In genomic region chr9:62827939-62828652, GRCm38 (mm10) we compare ENCODE assay signal across 8 mouse cellular contexts. TPM values are rescaled to one million over a fixed set of nuclear protein-coding genes. Genes with fewer than 3 reads are reported as not detected.
DNase-seq lines count a peak whose midpoint lies in the region; ATAC-seq and TF ChIP-seq lines count a peak whose summit lies in the region.

No protein-coding gene starts in this region.

- no peak for TF ChIP-seq POLR2A in cerebellum, adult 2 months (IDR thresholded peaks at IDR 0.05; ENCODE audit: borderline replicate concordance, insufficient read depth, low read length)

- H3K9me3 ChIP-seq in liver, embryonic 14.5 days (ENCODE audit: control insufficient read depth, low read length), result no peaks in the 10 kb centered on the region
- H3K9me3 ChIP-seq in neural tube, embryonic 13.5 days, result no peaks in the 10 kb centered on the region

- ATAC-seq in liver, embryonic 14.5 days (ENCODE audit: insufficient read depth), result peak; percentile 46
- ATAC-seq in neural tube, embryonic 13.5 days (ENCODE audit: low read depth), result peak; percentile 11; the same call in 1 of the 2 replicates

- H3K4me3 ChIP-seq in cerebellum, adult 2 months (replicated peaks; ENCODE audit: insufficient read depth, low read depth, low read length), result peak overlapping the region; percentile 46
- H3K4me3 ChIP-seq in liver, embryonic 14.5 days (ENCODE audit: insufficient read depth in 1 of 2, low read depth in 2 of 2, low read length in 2 of 2), result peak overlapping the region; percentile 51 to 56
- H3K4me3 ChIP-seq in neural tube, embryonic 13.5 days, result peak overlapping the region; percentile 39

- no peaks in the 10 kb centered on the region for H3K4me1 ChIP-seq in cerebellum, adult 2 months (ENCODE audit: control insufficient read depth, insufficient read depth, low read length)
- H3K4me1 ChIP-seq in liver, embryonic 14.5 days (replicated peaks; ENCODE audit: control insufficient read depth in 2 of 2, insufficient read depth in 2 of 2, low read length in 1 of 2), result peaks cover 4 to 21% of the 10 kb centered on the region in 2 experiments; a peak in 3 of 4 replicates
- peaks cover 24% of the 10 kb centered on the region for H3K4me1 ChIP-seq in neural tube, embryonic 13.5 days (replicated peaks)

- 0 out of 2 replicates have a peak, but pooled peaks have one; percentile 0 for TF ChIP-seq CTCF in cerebellum, adult 2 months (IDR thresholded peaks at IDR 0.05; ENCODE audit: borderline replicate concordance, insufficient read depth, low read depth, low read length)
- TF ChIP-seq CTCF in liver, embryonic 14.5 days (IDR thresholded peaks at IDR 0.05; ENCODE audit: low read depth), result peak; percentile 55

- H3K27ac ChIP-seq in cerebellum, adult 2 months (ENCODE audit: insufficient read depth, low read length), result no peak overlapping the region
- H3K27ac ChIP-seq in liver, embryonic 14.5 days, result peak overlapping the region; percentile 56
- H3K27ac ChIP-seq in neural tube, embryonic 13.5 days (replicated peaks), result peak overlapping the region; percentile 46

- H3K27me3 ChIP-seq in cerebellum, adult 2 months (ENCODE audit: control insufficient read depth, insufficient read depth, low read length), result no peaks in the 10 kb centered on the region
- no peaks in the 10 kb centered on the region for H3K27me3 ChIP-seq in liver, embryonic 14.5 days (ENCODE audit: control insufficient read depth, insufficient read depth, low read length)
- H3K27me3 ChIP-seq in neural tube, embryonic 13.5 days, result no peaks in the 10 kb centered on the region

- peak overlapping the region; percentile 58; the same call in 1 of the 2 replicates for H3K9ac ChIP-seq in liver, embryonic 14.5 days (replicated peaks)
- H3K9ac ChIP-seq in neural tube, embryonic 13.5 days, result peak overlapping the region; percentile 13; the same call in 1 of the 2 replicates

- H3K36me3 ChIP-seq in liver, embryonic 14.5 days (replicated peaks; ENCODE audit: control insufficient read depth, insufficient read depth, low read depth), result no peaks in the 10 kb centered on the region
- no peaks in the 10 kb centered on the region for H3K36me3 ChIP-seq in neural tube, embryonic 13.5 days

- intact Hi-C loops in heart, postnatal 10 days (cut with DNase I), result loop anchor here (1.0 kb wide), 1 partner anchor 84 kb away; no protein-coding TSS in a partner anchor

- TF ChIP-seq EP300 in liver, embryonic 14.5 days (IDR thresholded peaks at IDR 0.05; ENCODE audit: low read depth), result no peak

- WGBS in cerebellum, adult 2 months, result 4% methylated on average over 24 of the region's 24 CpGs
- WGBS in liver, embryonic 14.5 days (ENCODE audit: insufficient replicate concordance), result 3% methylated on average over 24 of the region's 24 CpGs
- WGBS in neural tube, embryonic 13.5 days, result 17% methylated on average over 24 of the region's 24 CpGs

- peak; percentile 33 to 45 for DNase-seq in cerebellum, adult 2 months
- DNase-seq in cerebellum, adult 9-11 months, result no peak
- DNase-seq in B cell, adult 2 months, result peak; percentile 27 to 28
- DNase-seq in embryo, embryonic 10 days (ENCODE audit: low spot score), result peak; percentile 75
- DNase-seq in heart, postnatal 10 days, result peak; percentile 42 to 45
- DNase-seq in liver, embryonic 14.5 days (ENCODE audit: low read depth in 3 of 3, low spot score in 3 of 3), result peak in 1 of 3 experiments; percentile 62
- DNase-seq in adrenal gland, adult 2 months, result no peak

- peak overlapping the region; percentile 91 for H3K4me2 ChIP-seq in liver, embryonic 14.5 days (ENCODE audit: low read depth)
- peak overlapping the region; percentile 54 for H3K4me2 ChIP-seq in neural tube, embryonic 13.5 days

RNA-seq across cellular contexts. Expression of gene Cln6, which starts 10.5 kb away (rescaled TPM):
- 17.6 and 22.1 TPM in 2 replicates for polyA plus RNA-seq in cerebellum, adult 2 months (2012; rRNA removed)
- 10 to 100 TPM; 19.7 to 23.4 TPM for total RNA-seq in heart, postnatal 10 days (2021)
- polyA plus RNA-seq in liver, embryonic 14.5 days (2012; rRNA removed), result 18.5 and 18.8 TPM in 2 replicates
- polyA plus RNA-seq in liver, embryonic 14.5 days (2014; fragmentation: Nextera tagmentation; extraction: Ambion mirVana), result 12.4 and 15.5 TPM in 2 replicates
- 4.8 and 6.8 TPM in 2 replicates for polyA plus RNA-seq in neural tube, embryonic 13.5 days (2015; fragmentation: Nextera tagmentation; extraction: Ambion mirVana)
- total RNA-seq in adrenal gland, adult 2 months (2021), result 10 to 100 TPM; 20.0 to 20.2 TPM
- polyA plus RNA-seq in adrenal gland, adult 2 months (2012; rRNA removed), result 65.3 and 68.9 TPM in 2 replicates

RNA-seq across cellular contexts. Expression of gene Fem1b, which starts 16.4 kb away (rescaled TPM):
- 42.0 and 43.3 TPM in 2 replicates for polyA plus RNA-seq in cerebellum, adult 2 months (2012; rRNA removed)
- total RNA-seq in heart, postnatal 10 days (2021), result 10 to 100 TPM; 31.3 to 34.9 TPM
- polyA plus RNA-seq in liver, embryonic 14.5 days (2012; rRNA removed), result 5.8 and 8.2 TPM in 2 replicates
- 12.5 and 15.5 TPM in 2 replicates for polyA plus RNA-seq in liver, embryonic 14.5 days (2014; fragmentation: Nextera tagmentation; extraction: Ambion mirVana)
- 44.6 and 45.3 TPM in 2 replicates for polyA plus RNA-seq in neural tube, embryonic 13.5 days (2015; fragmentation: Nextera tagmentation; extraction: Ambion mirVana)
- 10 to 100 TPM; 31.6 to 33.8 TPM for total RNA-seq in adrenal gland, adult 2 months (2021)
- polyA plus RNA-seq in adrenal gland, adult 2 months (2012; rRNA removed), result 8.1 and 8.3 TPM in 2 replicates

RNA-seq across cellular contexts. Expression of gene Calml4, which starts 29.8 kb away (rescaled TPM):
- 5.5 and 9.2 TPM in 2 replicates for polyA plus RNA-seq in cerebellum, adult 2 months (2012; rRNA removed)
- 1 to 10 TPM; 1.8 to 2.2 TPM for total RNA-seq in heart, postnatal 10 days (2021)
- polyA plus RNA-seq in liver, embryonic 14.5 days (2012; rRNA removed), result 0.98 and 1.1 TPM in 2 replicates
- polyA plus RNA-seq in liver, embryonic 14.5 days (2014; fragmentation: Nextera tagmentation; extraction: Ambion mirVana), result 1.6 and 2.2 TPM in 2 replicates
- polyA plus RNA-seq in neural tube, embryonic 13.5 days (2015; fragmentation: Nextera tagmentation; extraction: Ambion mirVana), result 5.6 and 7.9 TPM in 2 replicates
- 10 to 100 TPM in 1 of 2 experiments, 1 to 10 TPM in 1; 7.8 to 12.0 TPM for total RNA-seq in adrenal gland, adult 2 months (2021)
- polyA plus RNA-seq in adrenal gland, adult 2 months (2012; rRNA removed), result 0.77 and 0.97 TPM in 2 replicates

Comparison
In these comparisons a context has a peak if more than half of its experiments do, and no peak if none do; other contexts are left out.
1. DNase-seq: peak in cerebellum, adult 2 months (2 of 2), B cell, adult 2 months (2 of 2), embryo, embryonic 10 days (single experiment) and heart, postnatal 10 days (2 of 2); none in cerebellum, adult 9-11 months (single experiment) and adrenal gland, adult 2 months (single experiment).
2. Peak in every context shown above with its lines, with median percentiles within 50 percentile points of each other: H3K4me3 ChIP-seq.